Mouse (Mus musculus) myocyte (in vitro differentiated cells): Measurements from ENCODE around the gene Lrrc4.

Experiments used
- CEBPB ChIP-seq: IDR thresholded peaks from 2 replicates; pipeline ENCODE4 v1.6.1; 2011; ENCODE audit warnings: mild to moderate bottlenecking, moderate library complexity; ENCODE audit not compliant: poor library complexity, insufficient read depth, severe bottlenecking
- E2F4 ChIP-seq: IDR thresholded peaks from one replicate; pipeline ENCODE4 v1.6.1; 2011; ENCODE audit warnings: mild to moderate bottlenecking, control low read depth, moderate library complexity; ENCODE audit not compliant: insufficient read depth
- MAX ChIP-seq: IDR thresholded peaks from one replicate; pipeline ENCODE4 v1.6.1; 2011; ENCODE audit warnings: low read depth, mild to moderate bottlenecking, control low read depth
- MYOD1 ChIP-seq, 3 experiments: IDR thresholded peaks; one replicate each; pipeline ENCODE4 v1.6.1; 2011; ENCODE audit warnings: control low read depth in 2 of 3, low read depth in 2 of 3, mild to moderate bottlenecking in 2 of 3, moderate library complexity in 1 of 3; ENCODE audit not compliant: insufficient read length in 2 of 3, control insufficient read depth in 1 of 3
- MYOG ChIP-seq, 3 experiments: IDR thresholded peaks; one replicate each; pipeline ENCODE4 v1.6.1; 2011; ENCODE audit warnings: control low read depth in 2 of 3, low read depth in 2 of 3, mild to moderate bottlenecking in 2 of 3; ENCODE audit not compliant: insufficient read length in 2 of 3, control insufficient read depth in 1 of 3, insufficient read depth in 1 of 3
- POLR2A ChIP-seq: IDR thresholded peaks from one replicate; pipeline ENCODE4 v1.6.1; 2011; ENCODE audit warnings: low read depth, mild to moderate bottlenecking, control low read depth, moderate library complexity; ENCODE audit not compliant: insufficient read length
- POLR2AphosphoS2 ChIP-seq: IDR thresholded peaks from one replicate; pipeline ENCODE4 v1.6.1; 2011; ENCODE audit warnings: low read depth, control low read depth; ENCODE audit not compliant: insufficient read length
- REST ChIP-seq: IDR thresholded peaks from one replicate; pipeline ENCODE4 v1.6.1; 2011; ENCODE audit warnings: mild to moderate bottlenecking, control low read depth, moderate library complexity; ENCODE audit not compliant: insufficient read depth, insufficient read length
- TCF12 ChIP-seq: IDR thresholded peaks from one replicate; pipeline ENCODE4 v1.6.1; 2011; ENCODE audit warnings: mild to moderate bottlenecking, control low read depth; ENCODE audit not compliant: poor library complexity, insufficient read depth, severe bottlenecking
- USF1 ChIP-seq: IDR thresholded peaks from one replicate; pipeline ENCODE4 v1.6.1; 2011; ENCODE audit warnings: low read depth, mild to moderate bottlenecking, control low read depth, moderate library complexity

GRCm38 (mm10) chr6:28834046-28834445 lies 2.5 kb upstream of the Lrrc4 start:
- TF ChIP-seq E2F4 (no peak), POLR2A (no peak), POLR2AphosphoS2 (no peak), USF1 (no peak), REST (no peak), MYOD1 (IDR thresholded peaks at IDR 0.05; ENCODE audit: control insufficient read depth in 1 of 3, insufficient read length in 2 of 3, low read depth in 2 of 3) (no peak), CEBPB (no peak), TCF12 (no peak), MYOG (IDR thresholded peaks at IDR 0.05; ENCODE audit: control insufficient read depth in 1 of 3, insufficient read depth in 1 of 3, insufficient read length in 2 of 3, low read depth in 2 of 3) (no peak), MAX (no peak)
